Mouse (Mus musculus): Measurements from ENCODE around the gene Arpc5.

The Arpc5 gene

GRCm38 (mm10) chr1:152817027-152817769 lies 50.9 kb downstream of the Arpc5 start:
- 31% methylated on average over 12 of the region's 12 CpGs for WGBS

GRCm38 (mm10) chr1:152817794-152818193 lies 51.5 kb downstream of the Arpc5 start:
- 10% methylated on average over 10 of the region's 10 CpGs for WGBS

- WGBS: 61% methylated on average over 6 of the region's 6 CpGs
Measured at GRCm38 (mm10) chr1:152819558-152819957, 53.2 kb downstream of the Arpc5 start.

- WGBS: 80% methylated on average over 7 of the region's 7 CpGs
Measured at GRCm38 (mm10) chr1:152820911-152821695, 54.8 kb downstream of the Arpc5 start.

GRCm38 (mm10) chr1:152821746-152822145 lies 55.4 kb downstream of the Arpc5 start:
- 44% methylated on average over 4 of the region's 4 CpGs for WGBS

- 81% methylated on average over 9 of the region's 9 CpGs for WGBS
Measured at GRCm38 (mm10) chr1:152824206-152824605, 57.9 kb downstream of the Arpc5 start.
